Mouse (Mus musculus): Measurements from ENCODE around the gene 4933400A11Rik. TPM values are rescaled to one million over a fixed set of nuclear protein-coding genes. Genes with fewer than 3 reads are reported as not detected.

Gene 4933400A11Rik
- not detected for polyA plus RNA-seq (2017; shearing (Covaris generic))

GRCm38 (mm10) chrX:169779535-169779934, at the start of gene 4933400A11Rik:
TSS of gene 4933400A11Rik (minus strand) at chrX:169779635.

Other genes starting within 250 kb of the 4933400A11Rik start
- 6.4 TPM for gene Mid1, start 94.4 kb downstream of the 4933400A11Rik start, polyA plus RNA-seq (2017; shearing (Covaris generic))
- gene Gm21887, start 230.0 kb upstream of the 4933400A11Rik start, polyA plus RNA-seq (2017; shearing (Covaris generic)) = 60.9 TPM